ENCODE assay signal across 9 mouse cellular contexts in genomic region chr2:180255701-180256100, GRCm38 (mm10). TPM values are rescaled to one million over a fixed set of nuclear protein-coding genes. Genes with fewer than 3 reads are reported as not detected.
A peak's percentile ranks its signal among the peaks of the same experiment; 100 is the strongest.
DNase-seq lines count a peak whose midpoint lies in the region; ATAC-seq and TF ChIP-seq lines count a peak whose summit lies in the region.
"Had no signal": no experiment of that assay in that cellular context is flagged by ENCODE, and none has a peak within 500 bp of the region (broad histone marks: within the 10 kb centered on the region; RNA-seq: fewer than 3 reads in every experiment).

No protein-coding gene starts in this region.

- H3K9me3 ChIP-seq in neural tube, embryonic 11.5 days (ENCODE audit: control insufficient read depth, low read length), result no peaks in the 10 kb centered on the region
- H3K9me3 ChIP-seq in forebrain, postnatal 0 days (ENCODE audit: low read length), result no peaks in the 10 kb centered on the region
- H3K9me3 ChIP-seq in limb, embryonic 15.5 days, result no peaks in the 10 kb centered on the region

- peak overlapping the region; percentile 67 for H3K4me2 ChIP-seq in neural tube, embryonic 11.5 days (ENCODE audit: low read depth)
- 0 out of 2 replicates have a peak overlapping the region, but pooled peaks have one; percentile 85 for H3K4me2 ChIP-seq in forebrain, postnatal 0 days (ENCODE audit: low read depth)
- peak overlapping the region; percentile 84; the same call in 1 of the 2 replicates for H3K4me2 ChIP-seq in limb, embryonic 15.5 days

- H3K27me3 ChIP-seq in neural tube, embryonic 11.5 days (ENCODE audit: control insufficient read depth, insufficient read depth, low read length), result no peaks in the 10 kb centered on the region
- H3K27me3 ChIP-seq in forebrain, postnatal 0 days (ENCODE audit: insufficient read depth, low read length), result no peaks in the 10 kb centered on the region
- no peaks in the 10 kb centered on the region for H3K27me3 ChIP-seq in limb, embryonic 15.5 days

- H3K36me3 ChIP-seq in neural tube, embryonic 11.5 days (ENCODE audit: control insufficient read depth, insufficient read depth, low read length), result peaks cover 3% of the 10 kb centered on the region; the same call in 1 of the 2 replicates
- H3K36me3 ChIP-seq in forebrain, postnatal 0 days (ENCODE audit: insufficient read depth), result peaks cover 16% of the 10 kb centered on the region; the same call in 1 of the 2 replicates
- peaks cover 24% of the 10 kb centered on the region for H3K36me3 ChIP-seq in limb, embryonic 15.5 days

- no peak overlapping the region for H3K9ac ChIP-seq in neural tube, embryonic 11.5 days (ENCODE audit: low read length)
- H3K9ac ChIP-seq in forebrain, postnatal 0 days, result no peak overlapping the region
- H3K9ac ChIP-seq in limb, embryonic 15.5 days, result no peak overlapping the region

- no peak overlapping the region for H3K27ac ChIP-seq in neural tube, embryonic 11.5 days (ENCODE audit: low read depth, low read length)
- H3K27ac ChIP-seq in forebrain, postnatal 0 days (ENCODE audit: low read depth, low read length), result no peak overlapping the region
- H3K27ac ChIP-seq in limb, embryonic 15.5 days, result no peak overlapping the region

- no peak for ATAC-seq in neural tube, embryonic 11.5 days (ENCODE audit: insufficient read depth, low FRiP score, low TSS enrichment)
- no peak for ATAC-seq in forebrain, postnatal 0 days
- no peak for ATAC-seq in limb, embryonic 15.5 days (ENCODE audit: insufficient number of reproducible peaks, low FRiP score, low TSS enrichment, low read depth)
- ATAC-seq in cerebellum, adult (ENCODE audit: insufficient number of reproducible peaks, low FRiP score, low TSS enrichment), result no peak

- H3K4me1 ChIP-seq in neural tube, embryonic 11.5 days (ENCODE audit: control insufficient read depth, insufficient read depth, low read length), result peaks cover 8% of the 10 kb centered on the region; the same call in 1 of the 2 replicates
- H3K4me1 ChIP-seq in forebrain, postnatal 0 days (ENCODE audit: insufficient read depth), result 0 out of 2 replicates have a peak, but pooled peaks cover 7% of the 10 kb centered on the region
- H3K4me1 ChIP-seq in limb, embryonic 15.5 days, result peaks cover 23% of the 10 kb centered on the region

- H3K4me3 ChIP-seq in neural tube, embryonic 11.5 days (ENCODE audit: low read depth, low read length), result no peak overlapping the region
- peak overlapping the region; percentile 79; the same call in 1 of the 2 replicates for H3K4me3 ChIP-seq in forebrain, postnatal 0 days (ENCODE audit: low read depth, low read length)
- no peak overlapping the region for H3K4me3 ChIP-seq in limb, embryonic 15.5 days

- WGBS in neural tube, embryonic 11.5 days, result 93% methylated on average over 9 of the region's 9 CpGs
- WGBS in forebrain, postnatal 0 days, result 91% methylated on average over 9 of the region's 9 CpGs
- WGBS in limb, embryonic 15.5 days, result 82% methylated on average over 9 of the region's 9 CpGs

- no peak for TF ChIP-seq CTCF in forebrain, postnatal 0 days (IDR thresholded peaks at IDR 0.05; ENCODE audit: low read depth)

- DNase-seq in neural tube, embryonic 11.5 days (ENCODE audit: low spot score), result no peak
- no peak for DNase-seq in neural tube, embryonic 10.5 days (ENCODE audit: extremely low spot score, low spot score)
- no peak for DNase-seq in forebrain, postnatal 0 days
- DNase-seq in adrenal gland, adult 2 months, result no peak
- DNase-seq in B cell, adult 2 months, result no peak
- no peak for DNase-seq in urinary bladder, postnatal 14 days (ENCODE audit: low spot score)

RNA-seq across cellular contexts. Expression of gene Rps21, which starts 1.5 kb away (rescaled TPM):
- 478 and 494 TPM in 2 replicates for polyA plus RNA-seq in neural tube, embryonic 11.5 days (2014; fragmentation: Nextera tagmentation; extraction: Ambion mirVana)
- 848 and 1,386 TPM in 2 replicates for total RNA-seq in forebrain, postnatal 0 days (2014; rRNA removed)
- 439 and 570 TPM in 2 replicates for polyA plus RNA-seq in forebrain, postnatal 0 days (2015; fragmentation: Nextera tagmentation; extraction: Ambion mirVana)
- 429 and 600 TPM in 2 replicates for polyA plus RNA-seq in limb, embryonic 15.5 days (2015; fragmentation: Nextera tagmentation; extraction: Ambion mirVana)
- total RNA-seq in adrenal gland, adult 2 months (2021), result 100 to 1,000 TPM; 380 to 873 TPM
- 1,054 and 1,398 TPM in 2 replicates for polyA plus RNA-seq in adrenal gland, adult 2 months (2012; rRNA removed)

RNA-seq across cellular contexts. Expression of gene Cables2, which starts 17.6 kb away (rescaled TPM):
- 17.7 and 22.9 TPM in 2 replicates for polyA plus RNA-seq in neural tube, embryonic 11.5 days (2014; fragmentation: Nextera tagmentation; extraction: Ambion mirVana)
- total RNA-seq in forebrain, postnatal 0 days (2014; rRNA removed), result 46.6 and 58.8 TPM in 2 replicates
- 21.1 and 28.4 TPM in 2 replicates for polyA plus RNA-seq in forebrain, postnatal 0 days (2015; fragmentation: Nextera tagmentation; extraction: Ambion mirVana)
- polyA plus RNA-seq in limb, embryonic 15.5 days (2015; fragmentation: Nextera tagmentation; extraction: Ambion mirVana), result 9.3 and 12.5 TPM in 2 replicates
- total RNA-seq in adrenal gland, adult 2 months (2021), result 10 to 100 TPM; 13.1 to 14.7 TPM
- polyA plus RNA-seq in adrenal gland, adult 2 months (2012; rRNA removed), result 19.4 and 28.8 TPM in 2 replicates

RNA-seq across cellular contexts. Expression of gene Lama5, which starts 30.0 kb away (rescaled TPM):
- polyA plus RNA-seq in neural tube, embryonic 11.5 days (2014; fragmentation: Nextera tagmentation; extraction: Ambion mirVana), result 4.4 and 5.4 TPM in 2 replicates
- 3.5 and 8.9 TPM in 2 replicates for total RNA-seq in forebrain, postnatal 0 days (2014; rRNA removed)
- polyA plus RNA-seq in forebrain, postnatal 0 days (2015; fragmentation: Nextera tagmentation; extraction: Ambion mirVana), result 1.4 and 1.7 TPM in 2 replicates
- 24.5 and 25.9 TPM in 2 replicates for polyA plus RNA-seq in limb, embryonic 15.5 days (2015; fragmentation: Nextera tagmentation; extraction: Ambion mirVana)
- total RNA-seq in adrenal gland, adult 2 months (2021), result 10 to 100 TPM; 30.7 to 35.0 TPM
- polyA plus RNA-seq in adrenal gland, adult 2 months (2012; rRNA removed), result 41.7 and 48.7 TPM in 2 replicates

RNA-seq across cellular contexts. Expression of gene Rbbp8nl, which starts 34.0 kb away (rescaled TPM):
- 0.09 TPM in 1 of 2 replicates, not detected in the other for polyA plus RNA-seq in neural tube, embryonic 11.5 days (2014; fragmentation: Nextera tagmentation; extraction: Ambion mirVana)
- total RNA-seq in forebrain, postnatal 0 days (2014; rRNA removed), result not detected in 2 replicates
- not detected in 2 replicates for polyA plus RNA-seq in forebrain, postnatal 0 days (2015; fragmentation: Nextera tagmentation; extraction: Ambion mirVana)
- polyA plus RNA-seq in limb, embryonic 15.5 days (2015; fragmentation: Nextera tagmentation; extraction: Ambion mirVana), result 2.0 and 2.3 TPM in 2 replicates
- not detected for total RNA-seq in adrenal gland, adult 2 months (2021)
- not detected in 2 replicates for polyA plus RNA-seq in adrenal gland, adult 2 months (2012; rRNA removed)
- total RNA-seq: heart, adult 2 months had no signal
- polyA plus RNA-seq: heart, adult 2 months had no signal
